Mouse (Mus musculus) mature B cell (primary cell): ENCODE measurements around the gene Shkbp1.

Source experiments
- in situ Hi-C: fragments of 300-500 bp; cut with MboI; formaldehyde crosslinking; loops from 2 replicates; pipeline ENCODE4 v1.14.3; 2019

Gene Shkbp1

DNA sequence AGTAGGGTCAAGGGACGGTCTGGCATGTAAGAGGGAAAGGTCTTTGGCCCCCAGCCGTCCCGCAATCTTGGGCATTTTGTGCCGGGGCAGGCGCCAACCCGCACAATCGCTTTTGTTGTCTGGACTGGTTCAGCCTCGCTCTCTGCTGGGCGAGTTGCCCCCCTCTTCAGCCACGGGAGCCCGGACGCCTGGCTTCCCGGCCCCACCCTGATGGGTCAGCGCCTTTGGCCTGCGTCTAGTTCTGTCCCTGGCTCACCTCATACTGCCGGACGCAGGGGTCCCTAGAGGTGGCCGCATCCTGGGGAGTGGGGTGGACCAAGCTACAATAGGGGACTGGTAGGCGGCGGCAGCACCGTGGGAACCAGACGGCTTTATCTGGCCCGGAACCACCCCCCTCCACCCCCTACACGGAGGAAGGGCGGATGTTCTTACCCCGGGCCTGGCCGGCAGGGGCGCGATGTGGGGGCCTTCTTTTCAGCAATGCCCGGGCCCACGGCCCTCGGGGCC is 21.4 kb downstream of the Shkbp1 start:
- in situ Hi-C loops: loop anchor here (10.0 kb wide), 1 partner anchor 170 kb away; no protein-coding TSS in a partner anchor

DNA sequence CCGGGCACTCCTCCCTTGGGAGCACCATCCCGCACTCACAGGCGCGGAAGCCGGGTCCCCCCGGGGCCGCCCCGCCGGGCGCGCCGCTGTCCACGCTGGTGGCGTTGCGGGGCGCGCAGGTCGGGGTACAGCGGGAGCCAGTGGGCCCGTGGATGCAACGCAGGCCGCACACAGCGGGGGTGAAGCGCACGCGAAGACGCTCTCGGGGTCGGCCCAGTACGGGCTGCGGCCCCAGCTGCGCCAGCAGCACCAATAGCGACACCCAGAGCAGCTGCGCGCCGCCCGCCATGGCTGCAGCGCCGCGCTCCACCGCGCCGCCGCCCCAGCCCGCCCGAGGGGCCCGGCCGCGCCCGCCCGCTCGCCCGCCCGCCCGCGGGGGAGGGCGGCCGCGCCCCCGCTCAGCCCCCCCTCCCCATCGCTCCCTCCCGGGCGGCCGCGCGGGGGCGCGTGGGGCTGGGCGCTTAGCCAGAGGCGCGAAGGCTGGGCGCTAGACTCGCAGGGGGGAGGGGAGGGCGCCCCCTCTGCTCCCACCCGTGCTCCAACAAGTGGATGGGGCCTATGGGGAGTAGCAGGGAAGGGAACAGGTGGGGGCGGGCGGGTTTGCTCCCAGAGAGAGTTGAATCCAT is 22.4 kb downstream of the Shkbp1 start:
- in situ Hi-C loops: loop anchor here (10.0 kb wide), 1 partner anchor 171 kb away; no protein-coding TSS in a partner anchor

DNA sequence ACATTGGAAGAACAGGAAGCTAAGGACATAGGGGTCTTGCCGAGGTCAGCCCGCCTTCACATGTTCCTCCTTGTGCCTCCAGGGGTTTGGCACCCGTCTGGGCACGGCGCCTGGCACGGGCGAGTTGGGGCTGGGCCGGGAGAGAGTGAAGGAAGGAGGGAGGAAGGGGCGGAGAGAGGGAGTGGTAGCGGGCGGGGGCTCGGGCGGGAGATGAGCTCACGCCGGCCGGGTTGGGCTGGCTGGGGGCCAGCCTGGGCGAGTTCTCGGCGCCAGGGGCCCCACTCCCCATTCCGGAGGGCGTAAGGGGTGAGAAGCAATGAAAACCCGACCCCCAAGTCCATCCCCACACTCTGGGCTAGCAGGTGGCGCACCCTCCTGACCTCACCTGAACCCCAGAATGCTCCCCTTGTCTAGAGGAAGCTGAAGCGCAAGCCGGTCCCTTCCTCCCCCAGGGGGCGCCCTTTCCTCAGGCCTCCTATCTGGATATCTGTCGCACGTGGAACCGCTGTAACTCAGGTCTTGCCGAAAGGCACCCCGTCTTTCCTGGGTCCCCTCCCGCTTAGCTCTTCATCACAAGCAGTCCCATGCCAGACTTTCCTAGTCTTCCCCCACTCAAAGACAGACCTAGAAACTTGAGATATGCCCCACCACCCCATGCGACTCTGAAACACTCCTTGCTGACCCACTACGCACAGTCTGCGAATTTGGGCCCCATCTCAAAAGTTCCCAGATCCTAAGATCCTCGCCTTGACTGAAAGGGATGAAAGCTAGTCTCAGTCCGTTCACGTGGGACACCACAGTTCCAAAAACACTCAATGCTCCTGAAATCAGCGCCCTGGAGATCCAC is 23.2 kb downstream of the Shkbp1 start:
- in situ Hi-C loops: loop anchor here (10.0 kb wide), 1 partner anchor 172 kb away; no protein-coding TSS in a partner anchor

DNA sequence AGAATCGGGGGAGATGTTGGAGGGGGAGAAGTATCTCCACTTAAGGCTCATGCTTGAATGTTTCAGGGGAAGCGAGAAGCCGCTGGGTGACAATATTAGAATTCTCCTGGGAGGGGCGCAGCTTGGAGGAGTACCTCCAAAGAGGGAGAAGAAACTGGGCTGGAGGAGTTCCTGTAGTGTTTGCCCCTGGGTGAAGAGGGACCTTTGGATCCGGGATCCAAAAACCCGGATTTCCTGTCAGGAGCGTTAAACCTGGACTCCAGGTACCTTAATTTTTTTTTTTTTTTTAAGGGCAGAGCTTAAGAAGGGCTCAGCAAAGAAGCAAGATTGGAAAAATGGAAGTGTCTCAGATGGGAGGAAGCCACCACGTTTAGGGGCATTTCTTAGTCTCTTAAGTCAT is 24.0 kb downstream of the Shkbp1 start:
- in situ Hi-C loops: loop anchor here (10.0 kb wide), 1 partner anchor 173 kb away; no protein-coding TSS in a partner anchor

DNA sequence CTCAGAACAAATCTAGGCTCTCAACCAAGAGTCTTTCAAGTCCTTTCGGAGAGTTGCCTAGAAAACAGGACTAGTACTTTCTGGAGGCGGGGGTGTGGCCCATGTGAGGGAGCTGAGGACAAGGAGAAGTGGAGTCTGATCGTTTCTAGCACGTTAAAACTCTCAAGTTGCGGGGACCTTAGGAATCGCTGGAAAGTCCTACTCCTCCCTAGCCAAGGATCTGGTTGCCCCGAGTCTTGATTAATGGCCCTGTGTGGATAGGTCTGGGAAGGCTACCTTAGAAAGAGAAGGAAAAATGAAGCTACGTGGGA is 24.3 kb downstream of the Shkbp1 start:
- in situ Hi-C loops: loop anchor here (10.0 kb wide), 1 partner anchor 173 kb away; no protein-coding TSS in a partner anchor

DNA sequence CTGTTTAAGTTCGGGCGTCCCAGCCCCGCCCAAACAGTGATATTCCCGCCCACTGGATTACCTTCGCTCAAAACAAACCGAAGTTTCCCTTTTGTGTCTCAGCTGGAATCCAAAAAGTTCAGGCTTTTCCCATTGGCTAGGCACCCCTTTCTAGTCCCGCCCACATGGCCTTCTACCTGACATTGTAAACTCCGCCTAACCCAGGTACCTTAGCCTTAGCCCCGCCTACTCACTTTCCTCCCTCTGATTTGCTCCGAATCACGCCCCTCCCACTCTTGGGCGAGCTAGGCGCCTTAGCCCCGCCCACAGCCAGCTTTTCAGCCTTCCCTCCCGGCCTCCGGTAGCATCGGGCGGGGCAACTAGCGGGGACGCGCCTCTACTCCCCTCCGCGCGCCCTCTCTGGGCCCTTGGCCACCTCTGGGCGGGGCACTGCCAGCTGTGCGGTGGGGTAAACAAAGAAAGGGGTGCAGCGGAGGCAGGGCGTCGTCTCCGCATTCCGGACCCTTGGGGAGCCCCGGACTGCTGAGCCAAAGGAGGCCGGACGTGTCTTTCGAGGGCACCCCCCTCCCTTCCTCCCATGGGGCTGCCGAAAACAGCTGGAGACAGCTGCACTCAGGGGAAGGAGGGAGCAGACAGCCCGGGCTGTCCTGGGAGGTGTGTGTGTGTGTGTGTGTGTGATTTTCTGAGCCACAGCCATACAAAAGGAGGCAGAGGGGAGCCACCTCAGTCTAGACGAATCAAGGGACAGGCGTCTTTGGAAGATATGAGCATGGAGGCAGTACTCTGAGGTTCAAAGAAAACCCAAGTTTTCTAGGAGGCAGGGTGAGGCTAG is 24.9 kb downstream of the Shkbp1 start:
- in situ Hi-C loops: loop anchor here (10.0 kb wide), 1 partner anchor 174 kb away; no protein-coding TSS in a partner anchor

DNA sequence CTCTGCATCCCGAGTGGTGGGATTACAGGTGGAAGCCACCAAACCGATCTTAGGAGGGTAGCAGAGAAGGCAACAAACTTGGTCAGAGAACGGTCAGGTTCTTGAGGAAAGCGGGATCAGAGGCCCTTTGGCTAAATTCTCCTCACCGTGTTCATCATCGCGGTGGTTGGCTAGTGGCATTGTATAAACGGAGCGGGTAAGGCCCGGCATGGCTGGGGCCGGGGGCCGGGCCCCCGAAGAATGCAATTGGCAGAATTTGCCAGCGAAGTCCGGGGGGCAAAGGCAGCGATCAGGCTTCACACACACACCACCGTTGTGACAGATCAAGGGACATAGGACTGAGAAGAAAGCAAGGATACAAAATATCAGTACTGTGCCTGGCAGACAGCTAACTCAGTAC is 25.8 kb downstream of the Shkbp1 start:
- in situ Hi-C loops: loop anchor here (10.0 kb wide), 1 partner anchor 175 kb away; no protein-coding TSS in a partner anchor

DNA sequence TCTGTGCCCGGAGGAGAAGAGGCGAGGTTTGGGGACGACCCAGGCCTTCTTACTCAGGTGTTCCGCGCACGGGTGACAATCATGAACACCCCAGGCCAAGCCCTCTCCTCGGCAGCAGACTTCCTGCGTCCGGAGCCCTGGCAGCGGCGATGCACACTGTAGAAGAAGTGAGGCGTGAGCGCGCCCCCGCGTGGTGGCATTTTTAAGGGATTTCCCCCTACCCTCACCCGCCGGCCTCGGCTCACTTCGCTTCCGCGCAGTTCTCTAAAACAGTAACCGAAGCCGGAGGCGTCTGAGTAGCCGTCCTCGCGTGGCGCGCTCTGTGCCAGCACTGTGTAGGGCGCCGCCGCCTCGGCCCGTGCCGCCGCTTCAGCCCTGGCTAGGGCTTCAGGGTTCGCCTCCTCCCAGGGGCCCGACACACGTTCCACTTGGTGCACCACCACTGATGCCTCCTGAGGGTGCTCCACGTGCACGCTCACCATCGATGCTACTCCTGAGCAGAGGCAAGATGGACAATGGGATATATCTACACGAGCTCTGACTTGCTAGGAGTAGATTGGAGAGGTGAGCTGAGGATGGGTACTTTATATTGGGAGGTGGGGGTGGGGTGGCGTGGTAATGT is 26.4 kb downstream of the Shkbp1 start:
- in situ Hi-C loops: no loop called here

DNA sequence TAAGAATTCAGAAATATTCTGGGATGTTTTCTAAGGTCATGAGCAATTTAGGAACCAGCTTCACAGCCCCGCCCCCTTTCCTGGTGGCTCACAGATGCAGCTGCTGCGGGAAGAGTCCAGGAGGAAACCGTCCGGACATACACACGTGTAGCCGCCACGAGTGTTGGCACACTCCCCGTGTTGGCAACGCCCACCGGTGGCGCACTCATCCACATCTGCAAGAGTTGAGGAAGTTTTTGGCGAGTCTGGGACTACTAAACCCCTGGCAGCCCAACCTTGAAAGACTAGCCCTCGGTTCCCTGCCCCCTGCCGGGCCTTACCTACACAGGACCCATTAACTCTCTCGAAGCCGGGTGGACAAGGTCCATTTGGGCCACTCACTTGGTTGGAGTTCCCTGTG is 27.2 kb downstream of the Shkbp1 start:
- in situ Hi-C loops: no loop called here

DNA sequence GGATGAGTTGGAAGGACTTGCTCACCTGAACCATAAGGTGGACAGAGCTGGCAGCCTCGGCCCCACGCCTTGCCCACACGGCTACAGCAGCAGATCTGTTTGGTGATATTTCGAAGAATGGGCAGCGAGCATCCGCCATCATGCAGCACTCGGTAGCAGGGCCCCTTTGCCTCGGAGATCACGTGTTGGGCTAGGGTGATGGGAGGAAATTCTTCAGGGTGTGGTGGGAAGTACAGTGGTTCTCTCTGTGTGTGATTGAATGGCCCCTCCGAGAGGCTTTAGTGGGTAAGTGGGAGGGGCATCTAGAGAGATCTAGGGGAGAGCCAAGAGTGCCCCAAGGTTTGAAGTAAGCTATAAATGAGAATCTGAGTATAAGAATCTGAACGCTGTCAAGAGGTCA is 27.7 kb downstream of the Shkbp1 start:
- in situ Hi-C loops: no loop called here

DNA sequence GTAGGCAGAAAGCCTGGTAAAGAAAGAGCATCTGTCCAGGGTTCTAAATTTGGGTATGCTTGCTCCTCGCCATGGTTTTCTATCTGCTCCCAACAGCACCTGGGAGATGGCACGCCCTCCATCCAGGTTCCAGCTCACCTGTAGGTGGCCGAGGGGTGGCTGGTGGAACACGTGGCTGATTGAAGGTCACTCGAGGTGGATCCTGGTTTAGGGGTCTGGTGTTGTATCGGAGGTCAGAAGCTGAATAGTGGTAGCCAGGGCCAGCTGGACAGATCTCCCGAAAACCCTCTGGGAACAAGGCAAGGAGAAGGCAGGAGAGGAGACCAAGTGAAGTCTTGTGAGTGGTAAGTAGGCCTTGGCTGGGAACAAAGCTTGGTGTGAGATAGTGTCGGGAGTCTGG is 28.3 kb downstream of the Shkbp1 start:
- in situ Hi-C loops: no loop called here

DNA sequence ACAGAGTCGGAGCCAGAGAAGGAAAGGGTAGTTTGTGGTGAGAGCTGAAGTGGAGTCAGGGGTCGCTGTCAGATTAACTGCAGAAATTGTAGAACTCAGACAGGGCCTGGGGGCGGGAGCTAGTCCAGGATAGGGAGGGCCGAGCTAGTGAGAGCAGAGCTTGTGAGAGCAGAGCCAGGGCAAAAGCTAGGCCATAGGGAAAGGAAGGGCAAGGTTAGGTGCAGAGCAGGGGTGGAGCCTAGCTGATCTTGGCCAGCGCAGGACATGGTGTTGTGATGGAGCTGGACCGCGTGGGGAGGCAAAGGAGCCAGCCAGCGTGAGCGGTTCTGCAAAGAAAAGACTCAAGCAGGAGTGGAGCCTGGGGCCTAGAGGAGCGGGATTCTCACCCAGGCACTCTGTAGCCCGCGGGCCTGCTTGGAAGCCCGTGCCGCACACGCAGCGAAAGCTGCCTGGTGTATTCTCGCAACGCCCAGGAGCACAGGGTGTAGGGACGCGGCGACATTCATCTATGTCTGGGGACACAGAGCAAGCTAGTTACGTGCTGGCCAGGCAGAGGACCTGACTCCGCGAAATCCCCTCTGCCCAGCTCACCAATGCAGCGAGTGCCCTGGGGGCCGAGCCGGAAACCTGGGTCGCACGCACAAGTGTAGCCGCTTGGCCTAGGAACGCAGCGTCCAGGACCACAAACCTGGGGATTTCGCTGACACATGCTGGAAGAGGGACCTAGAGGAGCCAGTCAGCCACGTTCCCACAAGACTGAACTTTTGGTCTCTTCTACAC is 29.5 kb downstream of the Shkbp1 start:
- in situ Hi-C loops: no loop called here

DNA sequence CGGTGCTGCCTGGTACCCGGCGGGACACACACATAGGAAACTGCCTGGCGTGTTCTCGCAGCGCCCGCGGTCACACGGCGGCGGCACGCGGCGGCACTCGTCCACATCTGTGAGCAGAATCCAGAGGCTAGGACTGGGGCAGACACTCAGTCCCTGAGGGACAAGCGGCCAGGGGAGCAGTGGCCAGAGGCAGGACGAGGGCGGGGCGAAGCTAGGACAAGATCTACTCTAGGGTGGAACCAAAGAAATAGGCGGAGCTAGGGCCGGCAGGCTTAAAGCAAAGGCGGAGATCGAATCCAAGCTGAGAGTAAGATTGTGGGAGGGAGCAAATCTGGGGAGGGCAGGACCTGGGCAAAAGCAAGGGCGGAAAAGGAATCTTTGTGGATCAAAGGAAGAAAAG is 30.1 kb downstream of the Shkbp1 start:
- in situ Hi-C loops: no loop called here

DNA sequence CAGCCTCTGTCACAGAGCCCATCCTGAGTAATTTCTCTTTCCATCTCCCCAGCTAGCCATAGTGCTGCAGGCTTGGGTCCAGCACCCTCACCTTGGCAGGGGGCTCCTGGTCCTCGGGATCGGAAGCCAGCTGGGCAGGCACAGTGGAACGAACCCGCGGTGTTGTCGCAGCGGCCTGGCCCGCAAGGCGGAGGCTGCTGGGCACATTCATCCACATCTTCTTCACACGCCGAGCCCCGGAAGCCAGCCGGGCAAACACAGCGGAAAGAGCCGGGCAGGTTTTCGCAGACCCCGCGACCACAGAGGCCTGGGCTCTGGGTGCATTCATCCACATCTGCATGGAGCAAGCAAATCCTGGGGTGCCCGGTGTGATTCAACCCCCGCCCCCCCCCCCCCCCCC is 30.9 kb downstream of the Shkbp1 start:
- in situ Hi-C loops: no loop called here

DNA sequence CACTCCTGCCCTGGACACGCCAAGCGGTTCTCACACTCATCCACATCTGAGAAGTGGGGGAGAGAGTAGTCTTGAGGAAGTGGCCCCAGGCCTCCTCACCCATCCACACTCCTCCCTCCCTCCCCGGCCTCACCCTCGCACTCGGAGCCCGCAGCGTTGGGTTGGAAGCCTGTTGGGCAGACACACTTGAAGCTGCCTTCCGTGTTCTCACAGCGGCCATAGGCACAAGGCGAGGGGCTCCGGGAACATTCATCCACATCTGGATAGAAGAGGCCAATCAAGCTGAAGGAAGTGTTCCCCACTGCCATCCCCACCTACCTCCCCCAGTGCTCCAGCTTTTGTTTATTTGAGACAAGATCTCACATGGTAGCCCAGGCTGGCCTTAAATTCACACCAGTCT is 31.7 kb downstream of the Shkbp1 start:
- in situ Hi-C loops: no loop called here

DNA sequence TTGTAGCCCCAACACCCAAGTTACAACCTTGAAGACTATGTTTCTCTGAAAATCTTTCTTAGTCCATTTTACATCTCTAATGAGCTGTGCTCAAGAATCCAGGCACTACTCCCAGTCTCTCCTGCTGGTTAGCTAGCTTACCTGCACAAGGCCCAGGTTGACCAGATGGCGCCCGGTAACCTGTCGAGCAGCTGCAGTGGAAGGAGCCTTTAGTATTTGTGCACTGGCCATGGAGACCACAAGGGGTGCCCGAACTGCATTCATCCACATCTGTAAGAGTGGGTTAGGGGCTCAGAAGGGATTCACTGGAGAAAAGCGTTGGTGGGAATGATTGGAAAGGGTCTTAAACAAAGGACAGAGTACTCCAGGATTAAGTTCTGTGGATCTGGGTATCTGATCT is 32.8 kb downstream of the Shkbp1 start:
- in situ Hi-C loops: no loop called here

DNA sequence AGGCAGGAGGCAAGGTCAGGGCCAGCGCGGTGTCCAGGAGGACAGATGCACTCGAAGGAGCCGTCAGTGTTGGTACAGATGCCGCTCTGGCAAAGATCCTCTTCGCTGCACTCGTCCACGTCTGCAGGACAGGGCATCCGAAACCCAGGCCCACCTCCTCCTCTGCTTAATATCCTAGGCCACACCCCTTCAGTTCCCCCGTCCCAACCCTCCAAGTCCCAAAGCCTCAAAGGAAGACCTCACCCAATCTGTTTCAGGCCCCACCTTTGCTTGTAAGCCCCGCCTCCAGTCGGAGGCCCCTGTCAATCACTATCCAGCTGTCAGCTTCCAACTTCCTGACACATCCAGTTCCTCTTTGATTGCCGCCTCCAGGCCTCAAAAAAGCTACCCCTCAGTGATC is 33.5 kb downstream of the Shkbp1 start:
- in situ Hi-C loops: no loop called here

DNA sequence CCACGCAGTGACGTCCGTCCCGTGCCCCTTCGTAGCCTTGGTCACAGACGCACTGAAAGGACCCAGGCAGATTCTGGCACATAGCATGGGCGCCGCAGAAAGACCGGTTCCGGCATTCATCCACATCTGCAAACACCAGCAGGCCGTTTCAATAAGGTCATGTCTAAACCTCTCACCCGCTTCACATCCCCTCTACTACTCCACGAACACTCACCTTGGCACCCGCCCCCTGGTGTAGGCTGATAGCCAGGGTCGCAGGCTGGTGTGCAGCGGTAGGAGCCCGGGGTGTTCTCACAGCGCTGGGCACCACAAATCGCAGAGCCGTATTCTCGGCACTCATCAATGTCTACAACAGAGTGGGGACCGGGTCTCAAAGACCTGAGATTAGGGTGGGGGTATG is 36.4 kb downstream of the Shkbp1 start:
- in situ Hi-C loops: no loop called here

DNA sequence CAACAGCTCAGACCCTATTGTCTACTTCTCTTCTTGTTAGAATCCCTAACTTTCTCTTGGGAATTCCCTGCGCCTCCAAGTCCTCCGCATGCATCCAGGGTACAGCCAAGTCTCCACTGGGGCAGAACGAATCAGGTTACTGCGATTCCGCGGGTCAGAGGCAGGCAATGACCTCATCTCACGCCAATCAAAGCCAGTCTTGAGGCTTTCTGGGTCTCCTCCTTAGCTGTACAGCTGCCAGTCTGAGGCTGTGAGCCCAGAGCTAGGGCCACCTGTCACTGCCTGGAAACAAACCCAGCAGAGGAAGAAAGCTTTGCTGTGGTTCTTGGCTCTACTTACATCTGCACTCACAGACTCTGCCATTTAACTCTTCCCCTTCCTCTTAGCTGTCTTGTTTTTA is 39.9 kb downstream of the Shkbp1 start:
- in situ Hi-C loops: no loop called here

DNA sequence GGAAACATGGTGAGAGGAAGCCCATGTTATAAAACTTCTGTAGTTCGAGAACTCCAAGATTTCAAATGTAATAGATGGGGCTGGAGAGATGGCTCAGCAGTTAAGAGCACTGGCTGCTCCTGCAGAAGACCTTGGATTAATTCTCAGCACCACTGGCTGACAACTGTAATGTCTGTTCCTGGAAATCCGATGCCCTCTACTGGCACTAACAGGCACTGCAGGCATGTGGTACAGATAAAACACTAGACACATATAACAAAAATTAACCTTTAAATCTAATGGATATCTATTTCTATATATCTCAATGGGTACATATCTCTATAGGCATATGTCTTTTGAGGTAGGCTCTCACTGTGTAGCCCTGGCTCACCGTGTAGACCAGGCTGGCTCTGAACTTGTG is 41.4 kb downstream of the Shkbp1 start:
- in situ Hi-C loops: no loop called here
